Mouse (Mus musculus) left cerebral cortex, postnatal 25 days (tissue): ENCODE data around the gene 1700025C18Rik. TPM values are rescaled to one million over a fixed set of nuclear protein-coding genes. Genes with fewer than 3 reads are reported as not detected.

Experiments
- DNase-seq, 2 experiments: peaks; one replicate each; pipeline ENCODE4 v3.0.0; 2022; ENCODE audit warnings: low spot score in 2 of 2, mixed read lengths in 1 of 2
- intact Hi-C: fragments of 180-260 bp; cut with DNase I; formaldehyde crosslinking; loops from one replicate; pipeline ENCODE4 v1.15.1; 2025
- total RNA-seq, 2 experiments: library from RNA; stranded (reverse); gene quantifications; 2 replicates each; pipeline ENCODE4 v1.2.3; 2021

Gene 1700025C18Rik
- total RNA-seq, 2 experiments from 2014 or later: not detected

- intact Hi-C loops: no loop called here
These were observed 39.6 kb downstream of the 1700025C18Rik start for GRCm38 (mm10) chr2:165050826-165051548.

GRCm38 (mm10) chr2:165049044-165049443 lies 41.5 kb downstream of the 1700025C18Rik start:
- DNase-seq: no peak
- intact Hi-C loops: no loop called here

More at GRCm38 (mm10) chr2:165050826-165051548, 39.6 kb downstream of the 1700025C18Rik start:
- DNase-seq: no peak

GRCm38 (mm10) chr2:165043729-165044128 lies 46.8 kb downstream of the 1700025C18Rik start:
- intact Hi-C loops: no loop called here
- DNase-seq: no peak

GRCm38 (mm10) chr2:165043090-165043636 lies 47.4 kb downstream of the 1700025C18Rik start:
- DNase-seq: peak; percentile 9 to 24
- intact Hi-C loops: no loop called here

- DNase-seq: no peak
- intact Hi-C loops: no loop called here
These were observed 48.4 kb downstream of the 1700025C18Rik start for GRCm38 (mm10) chr2:165042126-165042525.

- no peak for DNase-seq
- intact Hi-C loops: no loop called here
These were observed 53.1 kb downstream of the 1700025C18Rik start for GRCm38 (mm10) chr2:165037415-165037814.

- no peak for DNase-seq
- intact Hi-C loops: no loop called here
These were observed 55.5 kb downstream of the 1700025C18Rik start for GRCm38 (mm10) chr2:165035058-165035431.

- intact Hi-C loops: loop anchor here (1.0 kb wide), 1 partner anchor 66 kb away; no protein-coding TSS in a partner anchor
- DNase-seq: peak; percentile 99
These were observed 56.2 kb downstream of the 1700025C18Rik start, which contains the start of gene Ncoa5 for GRCm38 (mm10) chr2:165034131-165035057. Gene Ncoa5, minus strand, starts transcription at chr2:165034867.

GRCm38 (mm10) chr2:165033306-165033705 lies 57.2 kb downstream of the 1700025C18Rik start:
- DNase-seq: no peak
- intact Hi-C loops: no loop called here

- intact Hi-C loops: no loop called here
These were observed 58.0 kb downstream of the 1700025C18Rik start for GRCm38 (mm10) chr2:165032533-165032932.

More at GRCm38 (mm10) chr2:165032533-165032932, 58.0 kb downstream of the 1700025C18Rik start:
- DNase-seq: no peak

Other genes with a start within 250 kb of the 1700025C18Rik start
- gene Pltp, start 233.0 kb downstream of the 1700025C18Rik start, total RNA-seq: 10 to 100 TPM; 77.5 to 82.0 TPM
- 10 to 100 TPM; 36.8 to 39.8 TPM for gene Pcif1, start 211.4 kb downstream of the 1700025C18Rik start, total RNA-seq
- gene Zfp335, start 179.0 kb downstream of the 1700025C18Rik start, total RNA-seq: 10 to 100 TPM; 24.3 TPM
- 1 to 10 TPM; 1.9 to 2.0 TPM for gene Mmp9, start 150.0 kb downstream of the 1700025C18Rik start, total RNA-seq
- 100 to 1,000 TPM; 546 to 551 TPM for gene Slc12a5, start 129.9 kb downstream of the 1700025C18Rik start, total RNA-seq
- 10 to 100 TPM; 53.8 to 56.3 TPM for gene Ncoa5, start 55.9 kb downstream of the 1700025C18Rik start, total RNA-seq
- gene Cd40, start 35.1 kb downstream of the 1700025C18Rik start, total RNA-seq: 1 to 10 TPM in 1 of 2 experiments, under 1 TPM in 1; 0.60 to 1.5 TPM
- gene Cdh22, start 144.1 kb upstream of the 1700025C18Rik start, total RNA-seq: 10 to 100 TPM; 53.9 to 54.7 TPM
- gene Slc35c2, start 197.1 kb upstream of the 1700025C18Rik start, total RNA-seq: 10 to 100 TPM; 55.3 to 56.6 TPM
- 100 to 1,000 TPM; 171 to 173 TPM for gene Elmo2, start 235.7 kb upstream of the 1700025C18Rik start, total RNA-seq